Mouse (Mus musculus) right cerebral cortex, adult 18-20 months (tissue): ENCODE results near the gene Gm10392.
"Not testable (repeated sequence)": the region's sequence is repeated elsewhere in the genome, so short reads cannot be mapped to it uniquely, and the experiment has no call there.

Experiments used
- DNase-seq: peaks from one replicate; pipeline ENCODE4 v3.0.0; 2022; ENCODE audit warnings: mixed read lengths

Gm10392 gene

GRCm38 (mm10) chr11:77519043-77519442 lies at the start of gene Gm10392:
Gene Gm10392, minus strand, starts transcription at chr11:77519198.
- DNase-seq, result no peak

GRCm38 (mm10) chr11:77545261-77545660 lies 26.3 kb upstream of the Gm10392 start:
- DNase-seq, result no peak

GRCm38 (mm10) chr11:77532202-77532846 lies 13.3 kb upstream of the Gm10392 start:
- no peak for DNase-seq

GRCm38 (mm10) chr11:77530862-77531261 lies 11.9 kb upstream of the Gm10392 start:
- no peak for DNase-seq

- no peak for DNase-seq
These were observed 10.6 kb upstream of the Gm10392 start for GRCm38 (mm10) chr11:77529644-77530043.

GRCm38 (mm10) chr11:77528420-77528819 lies 9.4 kb upstream of the Gm10392 start:
- DNase-seq, result not testable (repeated sequence)

- DNase-seq, result no peak
These were observed 6.9 kb upstream of the Gm10392 start for GRCm38 (mm10) chr11:77525804-77526486.

- no peak for DNase-seq
These were observed 1.9 kb upstream of the Gm10392 start for GRCm38 (mm10) chr11:77520601-77521529.

- DNase-seq, result no peak
These were observed 773 bp downstream of the Gm10392 start for GRCm38 (mm10) chr11:77518051-77518798.

GRCm38 (mm10) chr11:77516553-77517425 lies 2.2 kb downstream of the Gm10392 start:
- no peak for DNase-seq

- DNase-seq, result no peak
These were observed 3.1 kb downstream of the Gm10392 start, which contains the start of gene Trp53i13 for GRCm38 (mm10) chr11:77515637-77516552. Gene Trp53i13, minus strand, starts transcription at chr11:77515980.

GRCm38 (mm10) chr11:77514832-77515636 lies 4.0 kb downstream of the Gm10392 start, which contains the start of gene Abhd15:
Gene Abhd15, plus strand, starts transcription at chr11:77515121.
- peak; percentile 76 for DNase-seq

- no peak for DNase-seq
These were observed 4.6 kb downstream of the Gm10392 start for GRCm38 (mm10) chr11:77514281-77514831.

GRCm38 (mm10) chr11:77513811-77514170 lies 5.2 kb downstream of the Gm10392 start:
- no peak for DNase-seq

GRCm38 (mm10) chr11:77512891-77513810 lies 5.8 kb downstream of the Gm10392 start:
- no peak for DNase-seq

GRCm38 (mm10) chr11:77511336-77511735 lies 7.7 kb downstream of the Gm10392 start:
- no peak for DNase-seq

- DNase-seq, result peak; percentile 82
These were observed 10.7 kb downstream of the Gm10392 start for GRCm38 (mm10) chr11:77508068-77509021.
